Mouse (Mus musculus) liver, embryonic 14.5 days (tissue): ENCODE results near the gene Scg3.

Source experiments
- CTCF ChIP-seq: IDR thresholded peaks from 2 replicates; pipeline ENCODE4 v1.5.1; 2016; ENCODE audit warnings: antibody characterized with exemption, low read depth, control low read depth
- EP300 ChIP-seq: IDR thresholded peaks from 2 replicates; pipeline ENCODE4 v1.6.1; 2016; ENCODE audit warnings: antibody characterized with exemption, low read depth

- TF ChIP-seq CTCF (no peak), EP300 (no peak)
Measured at GRCm38 (mm10) chr9:75597596-75597995, 86.3 kb downstream of the Scg3 start.
